Mouse (Mus musculus) cerebellum, adult 18-20 months (tissue): ENCODE measurements around the gene Slc44a3.

ENCODE experiments used
- DNase-seq, 2 experiments: peaks; one replicate each; pipeline ENCODE4 v3.0.0; 2021

The Slc44a3 gene

GRCm38 (mm10) chr3:121425861-121426620 lies 106.2 kb downstream of the Slc44a3 start, which contains the start of gene Cnn3:
Cnn3 (plus strand) TSS chr3:121426497.
- DNase-seq, result peak; percentile 89 to 90

- no peak for DNase-seq
Measured at GRCm38 (mm10) chr3:121422405-121422804, 109.8 kb downstream of the Slc44a3 start.

- no peak for DNase-seq
Measured at GRCm38 (mm10) chr3:121418850-121419435, 113.3 kb downstream of the Slc44a3 start.

GRCm38 (mm10) chr3:121418251-121418601 lies 114.0 kb downstream of the Slc44a3 start:
- DNase-seq, result no peak

GRCm38 (mm10) chr3:121417379-121418250 lies 114.6 kb downstream of the Slc44a3 start:
- no peak for DNase-seq

GRCm38 (mm10) chr3:121416171-121417154 lies 115.7 kb downstream of the Slc44a3 start:
- no peak for DNase-seq

- DNase-seq, result no peak
Measured at GRCm38 (mm10) chr3:121411450-121411849, 120.8 kb downstream of the Slc44a3 start.
